Mouse (Mus musculus) lung, postnatal 0 days (tissue): Measurements from ENCODE around the gene 5430419D17Rik.

ENCODE experiments used
- CTCF ChIP-seq: IDR thresholded peaks from 2 replicates; pipeline ENCODE4 v1.5.1; 2016; ENCODE audit warnings: antibody characterized with exemption, mild to moderate bottlenecking
- EP300 ChIP-seq: IDR thresholded peaks from 2 replicates; pipeline ENCODE4 v1.6.1; 2016; ENCODE audit warnings: antibody characterized with exemption, mild to moderate bottlenecking, control low read depth

- TF ChIP-seq EP300 (no peak), CTCF (no peak)
Observed at GRCm38 (mm10) chr7:131329416-131329815, 155.2 kb downstream of the 5430419D17Rik start, which contains the start of gene Fam24b.
